15 mouse cellular contexts compared by ENCODE assay signal in the genomic region with DNA sequence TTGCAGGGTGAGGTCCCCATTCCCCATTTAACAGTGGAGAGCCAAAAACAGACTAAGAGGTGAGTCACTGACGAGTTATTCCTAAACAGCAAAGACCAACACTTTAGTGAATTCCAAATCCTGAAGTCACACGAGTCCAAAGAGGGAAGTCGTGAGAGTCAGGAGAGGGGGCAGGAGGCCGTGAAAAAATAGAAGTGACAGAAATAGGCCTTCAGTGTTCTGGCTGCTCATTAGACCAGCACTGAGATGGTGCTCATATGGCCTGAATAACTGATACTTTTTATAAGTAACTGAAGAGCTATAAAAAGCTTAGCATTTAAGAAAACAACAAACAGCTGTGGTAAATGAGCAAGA.
DNase-seq lines count a peak whose midpoint lies in the region; ATAC-seq and TF ChIP-seq lines count a peak whose summit lies in the region.
"Had no signal": no experiment of that assay in that cellular context is flagged by ENCODE, and none has a peak within 500 bp of the region (broad histone marks: within the 10 kb centered on the region; RNA-seq: fewer than 3 reads in every experiment).

No protein-coding gene starts in this region.

- 20% methylated on average over 4 of the region's 4 CpGs for WGBS in kidney, postnatal 0 days
- 19% methylated on average over 4 of the region's 4 CpGs for WGBS in limb, embryonic 11.5 days

- no peak for ATAC-seq in kidney, postnatal 0 days (replicated peaks; ENCODE audit: low FRiP score, low read depth)
- peak; percentile 18; the same call in 1 of the 2 replicates for ATAC-seq in limb, embryonic 11.5 days (ENCODE audit: insufficient number of reproducible peaks, low FRiP score, low TSS enrichment, low read depth)
- peak; percentile 1; the same call in 1 of the 2 replicates for ATAC-seq in neutrophil, adult 5-6 weeks (ENCODE audit: extremely low read depth, insufficient number of reproducible peaks, low FRiP score, poor library complexity, severe bottlenecking)

- no peaks in the 10 kb centered on the region for H3K9me3 ChIP-seq in kidney, postnatal 0 days (replicated peaks; ENCODE audit: low read length)
- H3K9me3 ChIP-seq in limb, embryonic 11.5 days (ENCODE audit: control insufficient read depth, low read length), result no peaks in the 10 kb centered on the region
- H3K9me3 ChIP-seq: G1E; limb, embryonic 15.5 days had no signal

- peak; percentile 69 for DNase-seq in kidney, postnatal 0 days (ENCODE audit: low spot score)
- no peak for DNase-seq in kidney, adult 11 months
- DNase-seq in NIH3T3 (ENCODE audit: low read depth), result peak; percentile 59
- no peak for DNase-seq in limb, embryonic 11.5 days (ENCODE audit: low spot score)
- no peak for DNase-seq in embryo, embryonic 11 days
- no peak for DNase-seq in left cerebral cortex, postnatal 4 days
- DNase-seq: kidney, adult 8-10 months; layer of hippocampus, adult 9-11 months; thymus, adult 18-20 months had no signal

- no peak overlapping the region for H3K4me3 ChIP-seq in kidney, postnatal 0 days (replicated peaks; ENCODE audit: low read depth, low read length)
- no peak overlapping the region for H3K4me3 ChIP-seq in limb, embryonic 11.5 days (ENCODE audit: low read depth, low read length)
- H3K4me3 ChIP-seq: forebrain, embryonic 10.5 days; limb, embryonic 15.5 days; myocyte had no signal

- H3K36me3 ChIP-seq in kidney, postnatal 0 days (ENCODE audit: insufficient read depth, low read length), result no peaks in the 10 kb centered on the region
- H3K36me3 ChIP-seq in limb, embryonic 11.5 days (ENCODE audit: control insufficient read depth, insufficient read depth, low read length), result no peaks in the 10 kb centered on the region
- H3K36me3 ChIP-seq: forebrain, embryonic 10.5 days; G1E; limb, embryonic 15.5 days had no signal

- H3K27me3 ChIP-seq in kidney, postnatal 0 days (ENCODE audit: insufficient read depth, low read length), result no peaks in the 10 kb centered on the region
- no peaks in the 10 kb centered on the region for H3K27me3 ChIP-seq in limb, embryonic 11.5 days (ENCODE audit: control insufficient read depth, insufficient read depth, low read length)

- no peak overlapping the region for H3K9ac ChIP-seq in kidney, postnatal 0 days (ENCODE audit: low read depth, low read length)
- H3K9ac ChIP-seq in limb, embryonic 11.5 days (ENCODE audit: low read length), result no peak overlapping the region
- H3K9ac ChIP-seq: hindbrain, embryonic 14.5 days; limb, embryonic 15.5 days had no signal

- H3K27ac ChIP-seq in kidney, postnatal 0 days, result 0 out of 2 replicates have a peak overlapping the region, but pooled peaks have one; percentile 10
- H3K27ac ChIP-seq in limb, embryonic 11.5 days (replicated peaks; ENCODE audit: low read depth, low read length), result no peak overlapping the region
- H3K27ac ChIP-seq: hindbrain, embryonic 14.5 days; limb, embryonic 15.5 days had no signal

- no peak overlapping the region for H3K4me2 ChIP-seq in kidney, postnatal 0 days (ENCODE audit: low read length)
- no peak overlapping the region for H3K4me2 ChIP-seq in limb, embryonic 11.5 days (ENCODE audit: low read depth, severe bottlenecking)
- H3K4me2 ChIP-seq: hindbrain, embryonic 14.5 days; limb, embryonic 15.5 days had no signal

- H3K4me1 ChIP-seq in kidney, postnatal 0 days (replicated peaks; ENCODE audit: insufficient read depth, low read length), result peaks cover 4% of the 10 kb centered on the region; the same call in 1 of the 2 replicates
- peaks cover 13% of the 10 kb centered on the region for H3K4me1 ChIP-seq in limb, embryonic 11.5 days (ENCODE audit: control insufficient read depth, insufficient read depth, low read length)

- intact Hi-C loops in left cerebral cortex, postnatal 4 days (cut with DNase I), result no loop called here

- no peak for TF ChIP-seq CTCF in kidney, postnatal 0 days (IDR thresholded peaks at IDR 0.05; ENCODE audit: low read depth)

Comparison
In these comparisons a context has a peak if more than half of its experiments do, and no peak if none do; other contexts are left out.
1. DNase-seq: peak in kidney, postnatal 0 days (single experiment) and NIH3T3 (single experiment); none in kidney, adult 11 months (single experiment), limb, embryonic 11.5 days (single experiment), embryo, embryonic 11 days (single experiment) and left cerebral cortex, postnatal 4 days (single experiment).